Mouse (Mus musculus): ENCODE data around the gene Sptssb. TPM values are rescaled to one million over a fixed set of nuclear protein-coding genes. Genes with fewer than 3 reads are reported as not detected.
A peak's percentile ranks its signal among the peaks of the same experiment; 100 is the strongest.

The Sptssb gene
- polyA plus RNA-seq (2012; rRNA removed) = 6.1 and 8.1 TPM in 2 replicates

DNA sequence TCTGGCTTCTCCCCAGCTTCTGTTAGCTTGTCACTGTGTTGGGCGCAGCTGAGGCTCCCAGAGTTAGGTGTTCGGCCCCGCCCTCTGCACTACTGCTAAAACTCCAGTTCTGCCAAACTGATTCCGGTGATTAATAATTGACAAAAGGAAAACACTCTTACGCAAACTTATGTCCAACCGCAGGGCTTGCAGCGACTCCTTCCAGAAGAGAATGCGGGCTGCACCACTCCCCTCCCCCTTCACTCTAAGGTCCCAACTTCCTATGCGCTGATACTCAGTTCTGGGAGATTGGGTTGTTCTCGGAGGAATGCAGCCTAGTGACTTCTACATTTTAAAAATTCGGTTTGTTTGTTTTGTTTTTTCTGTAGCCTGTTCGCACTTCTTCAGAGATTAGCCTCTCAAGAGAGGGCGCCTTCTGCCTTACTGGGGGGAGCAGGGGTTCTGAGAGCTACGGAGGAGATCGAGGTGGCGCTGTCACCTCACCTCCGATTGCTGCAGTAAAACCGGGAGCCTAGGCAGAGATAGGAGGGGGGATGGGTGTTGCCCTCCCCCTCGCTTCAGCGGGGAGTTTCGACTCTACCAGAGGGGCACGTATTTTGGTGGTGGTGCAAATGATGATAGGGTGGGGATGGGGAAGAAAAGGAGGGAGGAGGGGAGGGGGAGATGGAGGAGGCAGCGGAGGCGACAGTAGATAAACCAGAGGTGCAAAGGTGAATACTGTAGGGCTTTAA, at the start of gene Sptssb:
Gene Sptssb (minus strand): TSS at position 83 of the 731 bp plus-strand sequence.
- no peak for TF ChIP-seq POLR2A (IDR thresholded peaks at IDR 0.05; ENCODE audit: extremely low read depth, insufficient read depth, low read length)
- TF ChIP-seq CTCF (IDR thresholded peaks at IDR 0.05; ENCODE audit: extremely low read depth, insufficient read depth, low read length) = no peak
- Histone ChIP-seq H3K4me1 (ENCODE audit: control insufficient read depth, insufficient read depth, low read length) (no peaks in the 10 kb centered on the region), H3K27ac (ENCODE audit: insufficient read depth, low read length) (no peak within 1 kb of the TSS), H3K4me3 (ENCODE audit: insufficient read depth, low read length) (peak within 1 kb of the TSS; percentile 42)

DNA sequence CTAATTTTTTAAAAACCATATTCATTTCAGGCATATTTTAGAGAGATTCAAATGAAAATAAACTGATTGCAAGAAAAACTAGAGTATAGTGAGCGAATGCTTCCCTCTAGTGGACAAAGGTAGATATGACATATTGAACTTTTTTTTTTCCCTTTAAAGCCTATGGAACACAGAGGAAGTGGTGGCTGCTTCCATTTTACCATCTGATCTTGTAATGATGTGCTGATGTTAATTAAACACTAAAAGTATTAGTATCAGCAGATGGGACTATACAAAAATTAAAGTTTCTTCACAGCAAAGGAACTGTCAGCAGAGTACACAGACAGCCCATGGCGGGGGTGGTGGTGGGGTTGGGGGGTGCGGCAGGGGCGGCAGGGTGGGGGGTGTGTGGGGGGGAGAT, 48.3 kb upstream of the Sptssb start:
- Histone ChIP-seq H3K27ac (ENCODE audit: insufficient read depth, low read length) (no peak overlapping the region), H3K4me1 (ENCODE audit: control insufficient read depth, insufficient read depth, low read length) (no peaks in the 10 kb centered on the region), H3K4me3 (ENCODE audit: insufficient read depth, low read length) (no peak overlapping the region)
- no peak for TF ChIP-seq CTCF (IDR thresholded peaks at IDR 0.05; ENCODE audit: extremely low read depth, insufficient read depth, low read length)
- TF ChIP-seq POLR2A (IDR thresholded peaks at IDR 0.05; ENCODE audit: extremely low read depth, insufficient read depth, low read length) = no peak

DNA sequence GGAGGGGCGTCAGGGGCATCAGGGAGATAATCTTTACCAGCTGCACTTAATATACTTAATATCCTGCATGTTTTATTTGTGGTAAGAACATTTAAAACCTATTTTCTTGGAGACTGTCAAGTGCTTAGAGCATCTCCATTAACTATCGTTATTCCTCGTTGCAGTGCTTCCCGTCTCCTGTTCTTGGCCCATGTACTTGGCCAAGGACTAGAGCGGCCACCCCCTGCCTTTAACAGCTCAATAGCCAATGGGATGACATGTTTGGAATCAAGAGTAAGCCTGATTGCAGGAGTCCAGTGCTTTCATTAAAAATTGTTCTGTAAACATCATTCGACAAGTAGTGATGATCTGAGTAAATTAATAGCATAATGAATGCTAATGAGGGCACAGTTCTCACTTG, 47.8 kb upstream of the Sptssb start:
- no peak for TF ChIP-seq POLR2A (IDR thresholded peaks at IDR 0.05; ENCODE audit: extremely low read depth, insufficient read depth, low read length)
- no peak for TF ChIP-seq CTCF (IDR thresholded peaks at IDR 0.05; ENCODE audit: extremely low read depth, insufficient read depth, low read length)
- Histone ChIP-seq H3K27ac (ENCODE audit: insufficient read depth, low read length) (no peak overlapping the region), H3K4me1 (ENCODE audit: control insufficient read depth, insufficient read depth, low read length) (no peaks in the 10 kb centered on the region), H3K4me3 (ENCODE audit: insufficient read depth, low read length) (no peak overlapping the region)

DNA sequence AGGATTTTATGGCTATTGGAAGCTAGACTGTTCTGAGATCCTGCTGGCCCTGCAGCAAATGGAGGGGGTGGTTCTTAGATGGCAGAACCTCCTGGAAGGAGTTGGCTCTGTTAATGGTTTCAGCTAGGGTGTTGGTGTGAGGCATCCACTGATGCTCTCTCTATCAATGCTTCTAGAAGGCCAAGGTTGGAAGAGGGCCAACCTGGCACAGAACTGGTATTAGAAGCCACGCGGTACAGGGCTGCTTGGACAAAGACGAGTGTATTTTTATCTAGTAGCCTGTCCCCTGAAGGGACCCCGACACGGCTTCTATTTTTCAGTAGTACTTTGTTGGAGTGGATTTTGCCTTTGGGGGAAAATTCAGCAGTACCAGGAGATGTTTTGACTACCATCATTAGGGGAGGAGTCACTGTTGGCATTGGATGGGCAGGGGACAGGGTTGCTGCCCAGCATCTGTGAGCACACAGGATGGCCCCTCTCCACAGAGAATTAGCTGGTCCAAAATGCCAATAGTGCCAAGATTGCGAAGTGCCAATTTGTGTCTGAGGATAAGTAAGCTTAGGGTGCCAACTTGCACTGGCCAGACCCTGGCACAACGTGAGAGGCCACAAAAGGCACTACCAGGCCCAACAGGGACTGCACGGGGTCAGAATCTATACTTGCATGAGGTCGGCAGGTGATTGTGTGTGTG, 43.2 kb upstream of the Sptssb start:
- Histone ChIP-seq H3K4me3 (ENCODE audit: insufficient read depth, low read length) (no peak overlapping the region), H3K27ac (ENCODE audit: insufficient read depth, low read length) (no peak overlapping the region)

DNA sequence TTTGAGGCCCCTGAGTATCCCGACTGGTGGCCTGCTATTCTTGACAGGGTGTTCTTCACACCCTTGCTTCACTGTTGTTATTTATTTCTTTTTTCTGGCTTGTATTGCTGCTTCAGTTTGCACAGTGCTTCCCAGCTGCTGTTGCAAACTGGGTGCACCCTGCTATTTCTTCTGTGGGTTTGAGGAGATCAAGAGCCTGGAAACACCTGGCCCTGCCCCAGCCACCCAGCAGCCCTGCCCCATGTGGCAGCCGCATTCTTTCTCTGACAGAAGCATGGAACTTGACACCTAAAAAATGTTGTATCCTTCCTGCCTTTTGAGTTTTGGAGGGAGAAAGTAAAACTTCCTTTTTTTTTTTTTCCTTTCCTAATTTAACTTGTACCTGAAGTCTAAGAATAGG, 42.6 kb upstream of the Sptssb start:
- no peak for TF ChIP-seq CTCF (IDR thresholded peaks at IDR 0.05; ENCODE audit: extremely low read depth, insufficient read depth, low read length)
- TF ChIP-seq POLR2A (IDR thresholded peaks at IDR 0.05; ENCODE audit: extremely low read depth, insufficient read depth, low read length) = no peak
- Histone ChIP-seq H3K4me3 (ENCODE audit: insufficient read depth, low read length) (no peak overlapping the region), H3K4me1 (ENCODE audit: control insufficient read depth, insufficient read depth, low read length) (no peaks in the 10 kb centered on the region), H3K27ac (ENCODE audit: insufficient read depth, low read length) (no peak overlapping the region)

More for the DNA sequence above, 43.2 kb upstream of the Sptssb start:
- TF ChIP-seq CTCF (IDR thresholded peaks at IDR 0.05; ENCODE audit: extremely low read depth, insufficient read depth, low read length) (no peak), POLR2A (IDR thresholded peaks at IDR 0.05; ENCODE audit: extremely low read depth, insufficient read depth, low read length) (no peak)
- no peaks in the 10 kb centered on the region for H3K4me1 ChIP-seq (ENCODE audit: control insufficient read depth, insufficient read depth, low read length)

DNA sequence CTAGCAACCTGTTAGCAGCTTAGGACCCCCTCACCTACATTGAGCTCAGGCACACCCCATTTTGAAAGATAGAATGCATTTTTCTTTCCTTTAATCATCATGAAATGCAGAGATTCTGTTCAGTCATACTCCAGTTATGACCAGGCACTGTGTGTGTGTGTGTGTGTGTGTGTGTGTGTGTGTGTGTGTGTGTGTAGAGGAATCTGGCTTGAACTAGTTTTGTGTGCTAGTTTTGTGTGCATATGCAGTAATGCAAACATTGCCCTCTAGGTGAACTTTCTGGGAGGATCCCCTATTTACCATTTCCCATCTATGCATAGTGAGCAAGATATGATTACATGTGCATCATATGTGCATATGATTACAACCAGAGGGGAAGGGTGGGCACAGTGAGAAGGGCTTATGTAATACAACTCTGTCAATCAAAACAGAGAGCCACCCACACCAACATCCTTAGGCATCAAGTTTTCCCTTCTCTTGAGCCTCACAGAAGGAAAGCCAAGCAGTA, 42.2 kb upstream of the Sptssb start:
- Histone ChIP-seq H3K4me3 (ENCODE audit: insufficient read depth, low read length) (no peak overlapping the region), H3K4me1 (ENCODE audit: control insufficient read depth, insufficient read depth, low read length) (no peaks in the 10 kb centered on the region), H3K27ac (ENCODE audit: insufficient read depth, low read length) (no peak overlapping the region)
- TF ChIP-seq CTCF (IDR thresholded peaks at IDR 0.05; ENCODE audit: extremely low read depth, insufficient read depth, low read length) (no peak), POLR2A (IDR thresholded peaks at IDR 0.05; ENCODE audit: extremely low read depth, insufficient read depth, low read length) (no peak)

DNA sequence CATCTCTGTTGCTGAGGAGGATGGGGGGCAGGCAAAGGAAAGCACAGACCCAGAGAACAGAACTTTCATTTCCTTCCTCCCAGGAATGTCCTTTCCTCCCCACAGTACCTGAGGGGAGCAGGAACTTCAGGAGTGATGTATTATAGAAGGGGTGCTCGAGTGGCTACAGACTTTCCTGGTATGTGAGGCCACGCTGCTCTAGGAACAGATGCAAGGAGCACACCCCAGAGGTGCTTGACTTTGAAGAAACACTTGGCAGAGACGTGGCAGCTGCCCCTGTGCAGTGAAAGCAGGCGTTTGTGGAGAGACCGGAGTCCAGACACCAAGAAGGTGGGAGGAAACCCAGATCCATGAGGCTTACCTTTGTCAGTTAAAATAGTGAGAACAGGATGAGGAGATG, 40.6 kb upstream of the Sptssb start:
- TF ChIP-seq CTCF (IDR thresholded peaks at IDR 0.05; ENCODE audit: extremely low read depth, insufficient read depth, low read length) = no peak
- TF ChIP-seq POLR2A (IDR thresholded peaks at IDR 0.05; ENCODE audit: extremely low read depth, insufficient read depth, low read length) = no peak
- Histone ChIP-seq H3K27ac (ENCODE audit: insufficient read depth, low read length) (no peak overlapping the region), H3K4me3 (ENCODE audit: insufficient read depth, low read length) (no peak overlapping the region), H3K4me1 (ENCODE audit: control insufficient read depth, insufficient read depth, low read length) (no peaks in the 10 kb centered on the region)

DNA sequence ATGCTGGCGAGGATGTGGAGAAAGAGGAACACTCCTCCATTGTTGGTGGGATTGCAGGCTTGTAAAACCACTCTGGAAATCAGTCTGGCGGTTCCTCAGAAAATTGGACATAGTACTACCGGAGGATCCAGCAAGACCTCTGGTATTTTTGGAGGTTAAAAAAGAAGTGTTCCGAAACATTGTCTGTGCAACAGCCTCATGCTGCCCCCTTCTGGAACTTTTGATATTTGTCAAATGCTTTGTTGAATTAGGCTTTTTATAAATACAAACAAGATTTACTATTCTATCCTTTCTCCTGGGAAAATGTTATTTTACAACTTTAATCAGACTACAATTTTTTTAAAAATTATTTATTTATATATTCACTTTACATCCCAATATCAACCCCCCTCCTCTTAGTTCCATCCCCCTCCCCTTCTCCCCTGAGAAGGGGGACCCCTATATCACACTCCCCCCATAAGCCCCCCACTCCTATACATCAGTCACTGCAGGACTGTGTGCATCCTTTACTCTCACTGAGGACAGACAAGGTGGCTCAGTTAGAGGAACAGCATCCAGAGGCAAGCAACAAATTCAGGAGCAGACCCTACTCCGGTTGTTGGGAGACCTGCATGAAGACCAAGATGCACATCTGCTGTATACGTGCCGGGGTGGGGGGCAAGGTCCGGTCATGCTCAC, 38.3 kb upstream of the Sptssb start:
- H3K4me3 ChIP-seq (ENCODE audit: insufficient read depth, low read length) = no peak overlapping the region
- peak; percentile 27; the same call in 1 of the 2 replicates for TF ChIP-seq CTCF (IDR thresholded peaks at IDR 0.05; ENCODE audit: extremely low read depth, insufficient read depth, low read length)
- no peak for TF ChIP-seq POLR2A (IDR thresholded peaks at IDR 0.05; ENCODE audit: extremely low read depth, insufficient read depth, low read length)
- no peaks in the 10 kb centered on the region for H3K4me1 ChIP-seq (ENCODE audit: control insufficient read depth, insufficient read depth, low read length)
- no peak overlapping the region for H3K27ac ChIP-seq (ENCODE audit: insufficient read depth, low read length)

DNA sequence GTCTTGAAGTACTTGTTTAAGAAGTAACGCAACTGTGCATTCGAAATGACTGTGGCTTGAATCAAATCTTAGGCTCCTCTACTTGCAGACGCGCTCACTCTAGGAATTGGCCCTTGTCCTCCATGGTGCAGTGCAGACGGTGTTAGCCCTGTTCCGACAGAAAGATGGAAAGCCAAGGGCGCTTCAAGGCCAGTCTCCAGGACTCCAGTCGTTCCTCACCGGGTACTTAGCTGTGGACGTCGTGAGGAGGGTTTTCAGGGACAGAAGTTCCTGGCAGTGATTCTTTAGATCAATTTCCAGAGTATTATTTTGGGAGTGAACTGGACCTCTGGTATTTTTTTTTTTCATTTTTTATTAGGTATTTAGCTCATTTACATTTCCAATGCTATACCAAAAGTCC, 35.8 kb upstream of the Sptssb start:
- no peak overlapping the region for H3K4me3 ChIP-seq (ENCODE audit: insufficient read depth, low read length)
- TF ChIP-seq CTCF (IDR thresholded peaks at IDR 0.05; ENCODE audit: extremely low read depth, insufficient read depth, low read length) (no peak), POLR2A (IDR thresholded peaks at IDR 0.05; ENCODE audit: extremely low read depth, insufficient read depth, low read length) (no peak)
- H3K27ac ChIP-seq (ENCODE audit: insufficient read depth, low read length) = no peak overlapping the region
- H3K4me1 ChIP-seq (ENCODE audit: control insufficient read depth, insufficient read depth, low read length) = no peaks in the 10 kb centered on the region
